Mouse (Mus musculus) stomach, embryonic 16.5 days (tissue): ENCODE results near the gene Hsd17b2. TPM values are rescaled to one million over a fixed set of nuclear protein-coding genes. Genes with fewer than 3 reads are reported as not detected.

ENCODE experiments used
- ATAC-seq: fragments of 200-750 bp; cut with Nextera tagmentation; 2 replicates; pipeline ENCODE4 v1.8.0; 2017; ENCODE audit warnings: moderate number of reproducible peaks, moderate TSS enrichment; ENCODE audit not compliant: insufficient read depth, low FRiP score
- H3K27ac ChIP-seq: fragments of 300-500 bp; sonication (generic); 2 replicates; pipeline ENCODE4 v1.5.1; 2014; ENCODE audit warnings: low read length
- H3K27me3 ChIP-seq: fragments of 300-500 bp; sonication (generic); 2 replicates; pipeline ENCODE4 v1.6.1; 2014; ENCODE audit warnings: low read length, control low read depth, mixed read lengths; ENCODE audit not compliant: control insufficient read depth, insufficient read depth
- H3K36me3 ChIP-seq: fragments of 300-500 bp; sonication (generic); 2 replicates; pipeline ENCODE4 v1.6.1; 2014; ENCODE audit warnings: low read length; ENCODE audit not compliant: control insufficient read depth, insufficient read depth
- H3K4me1 ChIP-seq: fragments of 300-500 bp; sonication (generic); 2 replicates; pipeline ENCODE4 v1.6.1; 2014; ENCODE audit warnings: low read length, control low read depth, mixed read lengths; ENCODE audit not compliant: control insufficient read depth, insufficient read depth
- H3K4me2 ChIP-seq: fragments of 300-500 bp; sonication (generic); 2 replicates; pipeline ENCODE4 v1.6.1; 2014; ENCODE audit warnings: low read depth, low read length, mixed read lengths
- H3K4me3 ChIP-seq: fragments of 300-500 bp; sonication (generic); replicated peaks from 2 replicates; pipeline ENCODE4 v1.5.1; 2014; ENCODE audit warnings: mild to moderate bottlenecking, low read length
- H3K9ac ChIP-seq: fragments of 300-500 bp; sonication (generic); 2 replicates; pipeline ENCODE4 v1.6.1; 2014; ENCODE audit warnings: low read length
- H3K9me3 ChIP-seq: fragments of 300-500 bp; sonication (generic); replicated peaks from 2 replicates; pipeline ENCODE4 v1.6.1; 2016; ENCODE audit warnings: low read length, control low read depth; ENCODE audit not compliant: control insufficient read depth
- WGBS: fragments of 180-500 bp; shearing (Covaris S2); extraction: QIAGEN DNeasy Blood & Tissue Kit; methylation state at CpG from one replicate; pipeline ENCODE4 v1.1.7; 2014; 5-methylcytosine and 5-hydroxymethylcytosine counted together
- polyA plus RNA-seq: library from polyadenylated mRNA; unstranded; fragments of >200 nt; fragmentation: Nextera tagmentation; extraction: Ambion mirVana; gene quantifications from 2 replicates; pipeline ENCODE4 v1.2.1, GENCODE M21; 2015

Gene Hsd17b2
- polyA plus RNA-seq, 1 experiment from 2014 or later = 34.3 TPM

DNA sequence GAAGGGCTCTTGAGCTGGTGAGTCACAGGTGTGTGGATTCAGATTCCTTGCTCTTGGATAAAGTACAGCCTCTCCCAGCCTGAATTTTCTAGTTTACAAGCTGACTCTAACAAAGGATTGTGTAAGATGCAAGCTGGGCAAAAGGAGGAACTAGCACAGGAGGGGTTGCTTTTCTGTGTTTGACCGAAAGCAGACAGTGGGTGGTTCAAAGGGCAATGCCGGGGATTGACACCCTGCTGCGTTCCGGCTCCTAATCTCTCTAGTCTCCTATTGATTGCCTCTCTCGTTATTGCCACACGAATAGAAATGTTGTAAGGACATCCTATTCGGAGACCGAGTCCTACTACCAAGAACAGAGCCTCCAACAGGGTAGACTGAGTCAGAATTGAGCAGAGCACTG, 1.0 kb upstream of the Hsd17b2 start:
- Histone ChIP-seq H3K4me2 (no peak overlapping the region), H3K9ac (no peak overlapping the region), H3K4me3 (no peak overlapping the region), H3K4me1 (no peaks in the 10 kb centered on the region), H3K36me3 (no peaks in the 10 kb centered on the region), H3K27ac (peak overlapping the region; percentile 66; the same call in 1 of the 2 replicates), H3K9me3 (no peaks in the 10 kb centered on the region), H3K27me3 (no peaks in the 10 kb centered on the region)
- 58% methylated on average over 8 of the region's 8 CpGs for WGBS
- 0 out of 2 replicates have a peak, but pooled peaks have one; percentile 26 for ATAC-seq

GRCm38 (mm10) chr8:117701246-117701645, 458 bp upstream of the Hsd17b2 start:
- Histone ChIP-seq H3K9ac (no peak overlapping the region), H3K4me1 (no peaks in the 10 kb centered on the region), H3K27ac (peak overlapping the region; percentile 66), H3K4me2 (peak overlapping the region; percentile 34; the same call in 1 of the 2 replicates), H3K27me3 (no peaks in the 10 kb centered on the region), H3K9me3 (no peaks in the 10 kb centered on the region), H3K36me3 (no peaks in the 10 kb centered on the region), H3K4me3 (peak overlapping the region; percentile 28)
- no peak for ATAC-seq
- whole genome bisulfite sequencing = 84% methylated on average over 8 of the region's 8 CpGs

GRCm38 (mm10) chr8:117702701-117703100, 997 bp downstream of the Hsd17b2 start:
- H3K4me2 ChIP-seq = peak overlapping the region; percentile 25
- peak overlapping the region; percentile 66 for H3K27ac ChIP-seq
- H3K9me3 ChIP-seq = no peaks in the 10 kb centered on the region
- H3K9ac ChIP-seq = peak overlapping the region; percentile 41
- H3K36me3 ChIP-seq = no peaks in the 10 kb centered on the region
- 53% methylated on average over 10 of the region's 10 CpGs for WGBS
- no peaks in the 10 kb centered on the region for H3K27me3 ChIP-seq
- ATAC-seq = no peak
- H3K4me1 ChIP-seq = no peaks in the 10 kb centered on the region
- peak overlapping the region; percentile 28 for H3K4me3 ChIP-seq

- H3K4me1 ChIP-seq = no peaks in the 10 kb centered on the region
- H3K36me3 ChIP-seq = no peaks in the 10 kb centered on the region
- ATAC-seq = no peak
- no peak overlapping the region for H3K27ac ChIP-seq
- H3K27me3 ChIP-seq = no peaks in the 10 kb centered on the region
- no peak overlapping the region for H3K4me2 ChIP-seq
- H3K9me3 ChIP-seq = no peaks in the 10 kb centered on the region
- no peak overlapping the region for H3K4me3 ChIP-seq
- WGBS = 85% methylated on average over 4 of the region's 4 CpGs
- no peak overlapping the region for H3K9ac ChIP-seq
Measured at GRCm38 (mm10) chr8:117706141-117706540, 4.4 kb downstream of the Hsd17b2 start.

- Histone ChIP-seq H3K27ac (no peak overlapping the region), H3K4me3 (no peak overlapping the region), H3K36me3 (no peaks in the 10 kb centered on the region), H3K9me3 (no peaks in the 10 kb centered on the region; the same call in 1 of the 2 replicates), H3K9ac (no peak overlapping the region), H3K27me3 (no peaks in the 10 kb centered on the region), H3K4me1 (no peaks in the 10 kb centered on the region), H3K4me2 (no peak overlapping the region)
- ATAC-seq = no peak
- WGBS = 51% methylated on average over 5 of the region's 5 CpGs
Measured at GRCm38 (mm10) chr8:117712226-117712625, 10.5 kb downstream of the Hsd17b2 start.

DNA sequence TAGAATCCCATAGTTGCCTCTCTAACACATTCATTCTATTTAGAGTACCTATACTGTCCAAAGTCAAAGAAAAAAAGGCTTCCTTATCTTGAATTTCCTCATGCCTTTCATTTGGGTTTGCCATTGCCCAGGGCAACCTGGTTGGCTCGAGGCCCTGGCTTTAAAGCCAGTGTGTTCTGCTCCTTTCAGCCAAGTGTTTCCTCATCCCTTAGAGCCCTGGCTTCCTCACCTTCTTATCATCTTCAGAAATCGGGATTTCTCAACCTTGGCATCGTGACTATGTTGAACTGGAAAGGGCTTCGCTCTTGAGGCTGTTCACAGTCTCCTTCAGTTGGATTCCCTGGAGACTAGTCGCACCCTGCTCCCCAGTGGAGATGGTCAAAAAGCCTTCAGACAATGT, 12.9 kb downstream of the Hsd17b2 start:
- Histone ChIP-seq H3K36me3 (no peaks in the 10 kb centered on the region), H3K4me1 (0 out of 2 replicates have a peak, but pooled peaks cover 3% of the 10 kb centered on the region), H3K9ac (no peak overlapping the region), H3K27me3 (no peaks in the 10 kb centered on the region), H3K27ac (no peak overlapping the region), H3K4me3 (no peak overlapping the region), H3K4me2 (no peak overlapping the region), H3K9me3 (no peaks in the 10 kb centered on the region; the same call in 1 of the 2 replicates)
- ATAC-seq = no peak
- 84% methylated on average over 5 of the region's 5 CpGs for WGBS

- Histone ChIP-seq H3K4me3 (no peak overlapping the region), H3K4me2 (no peak overlapping the region), H3K36me3 (no peaks in the 10 kb centered on the region), H3K27ac (peak overlapping the region; percentile 24; the same call in 1 of the 2 replicates), H3K9me3 (no peaks in the 10 kb centered on the region; the same call in 1 of the 2 replicates), H3K9ac (no peak overlapping the region), H3K4me1 (0 out of 2 replicates have a peak, but pooled peaks cover 3% of the 10 kb centered on the region), H3K27me3 (no peaks in the 10 kb centered on the region)
- WGBS = 72% methylated on average over 5 of the region's 5 CpGs
- ATAC-seq = no peak; the same call in 1 of the 2 replicates
Measured at GRCm38 (mm10) chr8:117715896-117716295, 14.2 kb downstream of the Hsd17b2 start.

GRCm38 (mm10) chr8:117718152-117718860, 16.6 kb downstream of the Hsd17b2 start:
- WGBS = 46% methylated on average over 14 of the region's 14 CpGs
- Histone ChIP-seq H3K27me3 (no peaks in the 10 kb centered on the region), H3K4me1 (0 out of 2 replicates have a peak, but pooled peaks cover 3% of the 10 kb centered on the region), H3K4me2 (no peak overlapping the region), H3K9me3 (no peaks in the 10 kb centered on the region), H3K4me3 (no peak overlapping the region), H3K9ac (no peak overlapping the region), H3K36me3 (no peaks in the 10 kb centered on the region), H3K27ac (peak overlapping the region; percentile 4; the same call in 1 of the 2 replicates)
- no peak for ATAC-seq

DNA sequence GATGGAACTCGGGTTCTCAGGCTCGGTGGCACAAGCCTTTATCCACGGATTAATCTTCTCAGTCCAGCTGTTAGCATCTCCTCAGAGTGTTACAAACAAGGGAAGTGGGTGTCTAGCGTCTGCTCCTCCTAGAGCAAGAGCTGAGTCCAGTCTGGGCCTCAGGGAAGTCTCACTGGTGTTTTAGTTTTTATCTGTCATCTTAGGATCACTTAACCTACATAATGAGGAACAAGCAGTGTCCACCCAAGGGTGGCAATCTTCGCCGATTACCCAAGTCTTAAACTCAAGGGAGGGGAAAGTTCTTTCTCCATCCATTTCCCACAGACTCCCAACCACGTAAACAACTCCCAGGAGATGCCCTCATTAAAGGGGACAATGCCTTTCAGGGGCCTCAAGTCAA, 24.8 kb downstream of the Hsd17b2 start:
- Histone ChIP-seq H3K4me1 (no peaks in the 10 kb centered on the region), H3K4me3 (no peak overlapping the region), H3K9me3 (no peaks in the 10 kb centered on the region), H3K36me3 (no peaks in the 10 kb centered on the region), H3K9ac (no peak overlapping the region), H3K4me2 (no peak overlapping the region), H3K27ac (no peak overlapping the region), H3K27me3 (no peaks in the 10 kb centered on the region)
- 61% methylated on average over 7 of the region's 7 CpGs for WGBS
- no peak for ATAC-seq
